Mouse (Mus musculus): ENCODE measurements around the gene Slc25a35.
"Not testable (repeated sequence)": the region's sequence is repeated elsewhere in the genome, so short reads cannot be mapped to it uniquely, and the experiment has no call there.

Slc25a35 gene

GRCm38 (mm10) chr11:69006575-69006974 lies 38.6 kb downstream of the Slc25a35 start:
- DNase-seq (ENCODE audit: low read depth), result not testable (repeated sequence)

- peak; percentile 97 for DNase-seq (ENCODE audit: low read depth)
Measured at GRCm38 (mm10) chr11:69008182-69009121, 40.5 kb downstream of the Slc25a35 start, which contains the start of gene Pfas. Pfas (minus strand) TSS chr11:69008460.

- DNase-seq (ENCODE audit: low read depth), result no peak
Measured at GRCm38 (mm10) chr11:69009508-69009907, 41.6 kb downstream of the Slc25a35 start.

- no peak for DNase-seq (ENCODE audit: low read depth)
Measured at GRCm38 (mm10) chr11:69010400-69011323, 42.7 kb downstream of the Slc25a35 start.

- DNase-seq (ENCODE audit: low read depth), result peak; percentile 22
Measured at GRCm38 (mm10) chr11:69011445-69011844, 43.5 kb downstream of the Slc25a35 start.

- peak; percentile 93 for DNase-seq (ENCODE audit: low read depth)
Measured at GRCm38 (mm10) chr11:69012071-69012601, 44.2 kb downstream of the Slc25a35 start.

- DNase-seq (ENCODE audit: low read depth), result peak; percentile 96
Measured at GRCm38 (mm10) chr11:69015644-69016441, 47.9 kb downstream of the Slc25a35 start, which contains the start of gene Ctc1. Ctc1 (plus strand) TSS chr11:69015911.

- no peak for DNase-seq (ENCODE audit: low read depth)
Measured at GRCm38 (mm10) chr11:69016755-69017154, 48.8 kb downstream of the Slc25a35 start.

- no peak for DNase-seq (ENCODE audit: low read depth)
Measured at GRCm38 (mm10) chr11:69020691-69021090, 52.8 kb downstream of the Slc25a35 start.

All from NIH3T3 (cell line).